Mouse (Mus musculus): Measurements from ENCODE around the gene Tmem30a.

The Tmem30a gene

GRCm38 (mm10) chr9:79785794-79786085, 7.6 kb downstream of the Tmem30a start:
- no peak for DNase-seq

GRCm38 (mm10) chr9:79784934-79785793, 8.1 kb downstream of the Tmem30a start:
- no peak for DNase-seq

GRCm38 (mm10) chr9:79784439-79784838, 8.9 kb downstream of the Tmem30a start:
- no peak for DNase-seq

- DNase-seq = no peak
These were observed 14.0 kb downstream of the Tmem30a start for GRCm38 (mm10) chr9:79779354-79779753.

GRCm38 (mm10) chr9:79766991-79767545, 26.2 kb downstream of the Tmem30a start:
- DNase-seq = no peak

GRCm38 (mm10) chr9:79765329-79765728, 28.0 kb downstream of the Tmem30a start:
- peak; percentile 22 for DNase-seq

- peak; percentile 36 for DNase-seq
These were observed 30.8 kb downstream of the Tmem30a start for GRCm38 (mm10) chr9:79762519-79762918.

GRCm38 (mm10) chr9:79760076-79760475, 33.2 kb downstream of the Tmem30a start:
- DNase-seq = no peak

GRCm38 (mm10) chr9:79759385-79760005, 33.8 kb downstream of the Tmem30a start, which contains the start of gene Cox7a2:
Cox7a2 (minus strand) TSS chr9:79759878.
- peak; percentile 97 for DNase-seq

- no peak for DNase-seq
These were observed 38.0 kb downstream of the Tmem30a start for GRCm38 (mm10) chr9:79755311-79755710.

GRCm38 (mm10) chr9:79751846-79752245, 41.5 kb downstream of the Tmem30a start:
- no peak for DNase-seq

GRCm38 (mm10) chr9:79750709-79751108, 42.6 kb downstream of the Tmem30a start:
- no peak for DNase-seq

GRCm38 (mm10) chr9:79745036-79745435, 48.3 kb downstream of the Tmem30a start:
- no peak for DNase-seq

- no peak for DNase-seq
These were observed 57.7 kb downstream of the Tmem30a start for GRCm38 (mm10) chr9:79735608-79736007.

- no peak for DNase-seq
These were observed 63.0 kb downstream of the Tmem30a start for GRCm38 (mm10) chr9:79730301-79730700.

GRCm38 (mm10) chr9:79723090-79723489, 70.2 kb downstream of the Tmem30a start:
- DNase-seq = peak; percentile 60

- DNase-seq = peak; percentile 78
These were observed 72.3 kb downstream of the Tmem30a start for GRCm38 (mm10) chr9:79721056-79721455.

GRCm38 (mm10) chr9:79720143-79720542, 73.2 kb downstream of the Tmem30a start:
- no peak for DNase-seq

GRCm38 (mm10) chr9:79719451-79719850, 73.9 kb downstream of the Tmem30a start:
- peak; percentile 66 for DNase-seq

Data from lung, postnatal 10 days (tissue).